Mouse (Mus musculus) natural killer cell, adult 2 months (primary cell): Measurements from ENCODE around the gene Ankrd35.
A peak's percentile ranks its signal among the peaks of the same experiment; 100 is the strongest.
"Not testable (repeated sequence)": the region's sequence is repeated elsewhere in the genome, so short reads cannot be mapped to it uniquely, and the experiment has no call there.

Source experiments
- DNase-seq, 2 experiments: peaks; one replicate each; pipeline ENCODE4 v3.0.0; 2022; ENCODE audit warnings: low spot score in 2 of 2

Gene Ankrd35

GRCm38 (mm10) chr3:96706217-96706616, 36.3 kb downstream of the Ankrd35 start:
- DNase-seq = no peak

GRCm38 (mm10) chr3:96706984-96707383, 37.1 kb downstream of the Ankrd35 start:
- DNase-seq = no peak

GRCm38 (mm10) chr3:96707903-96708683, 38.2 kb downstream of the Ankrd35 start, which contains the start of gene Nudt17:
TSS of gene Nudt17 (minus strand) at chr3:96708562.
- peak; percentile 63 to 69 for DNase-seq

- no peak for DNase-seq
Observed at GRCm38 (mm10) chr3:96708684-96709064, 38.7 kb downstream of the Ankrd35 start.

- DNase-seq = no peak
Observed at GRCm38 (mm10) chr3:96714286-96714685, 44.4 kb downstream of the Ankrd35 start.

- DNase-seq = no peak
Observed at GRCm38 (mm10) chr3:96715854-96716253, 45.9 kb downstream of the Ankrd35 start.

GRCm38 (mm10) chr3:96719173-96719572, 49.2 kb downstream of the Ankrd35 start:
- DNase-seq = no peak

GRCm38 (mm10) chr3:96727343-96727827, 57.5 kb downstream of the Ankrd35 start, which contains the start of the genes Polr3c and Rnf115:
TSS of gene Polr3c (minus strand) at chr3:96727628.
TSS of gene Rnf115 (plus strand) at chr3:96727664.
- peak; percentile 93 to 94 for DNase-seq

GRCm38 (mm10) chr3:96727828-96728633, 58.1 kb downstream of the Ankrd35 start:
- peak in 1 of 2 experiments; percentile 30 for DNase-seq

GRCm38 (mm10) chr3:96728634-96729402, 58.9 kb downstream of the Ankrd35 start:
- no peak for DNase-seq

- peak in 1 of 2 experiments; percentile 31 for DNase-seq
Observed at GRCm38 (mm10) chr3:96729403-96729784, 59.5 kb downstream of the Ankrd35 start.

GRCm38 (mm10) chr3:96730785-96731184, 60.9 kb downstream of the Ankrd35 start:
- no peak for DNase-seq

GRCm38 (mm10) chr3:96733984-96734383, 64.1 kb downstream of the Ankrd35 start:
- DNase-seq = no peak

- DNase-seq = no peak
Observed at GRCm38 (mm10) chr3:96735200-96735599, 65.3 kb downstream of the Ankrd35 start.

GRCm38 (mm10) chr3:96737013-96737740, 67.2 kb downstream of the Ankrd35 start:
- no peak for DNase-seq

- no peak for DNase-seq
Observed at GRCm38 (mm10) chr3:96737995-96738394, 68.1 kb downstream of the Ankrd35 start.

- DNase-seq = not testable (repeated sequence)
Observed at GRCm38 (mm10) chr3:96740279-96740678, 70.3 kb downstream of the Ankrd35 start.
